Mouse (Mus musculus) kidney, postnatal 4 days (tissue): Measurements from ENCODE around the gene Cacna1d.

Experiments used
- DNase-seq, 2 experiments: peaks; one replicate each; pipeline ENCODE4 v3.0.0; 2021; ENCODE audit warnings: mixed read lengths in 2 of 2

Gene Cacna1d

DNA sequence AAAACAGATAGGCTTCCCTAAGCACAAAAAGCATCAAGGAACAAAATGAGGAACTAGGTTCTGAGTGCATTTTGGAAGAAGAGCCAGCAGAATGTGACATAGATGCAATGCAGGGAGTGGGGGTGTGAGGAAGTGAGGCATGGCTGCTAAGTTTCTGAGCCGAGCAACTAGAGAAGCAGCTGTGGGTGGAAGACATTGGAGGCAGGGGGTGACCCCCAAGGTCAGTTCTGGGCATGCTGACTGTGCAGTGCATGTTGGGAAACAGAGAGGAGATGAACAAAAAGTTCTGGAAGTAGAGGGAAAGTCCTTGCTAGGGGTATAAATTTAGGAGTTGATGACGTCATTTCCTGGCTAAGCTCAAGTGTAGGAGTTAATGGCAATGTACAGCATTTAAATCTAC, 33.4 kb downstream of the Cacna1d start:
- DNase-seq: peak; percentile 17 to 54

DNA sequence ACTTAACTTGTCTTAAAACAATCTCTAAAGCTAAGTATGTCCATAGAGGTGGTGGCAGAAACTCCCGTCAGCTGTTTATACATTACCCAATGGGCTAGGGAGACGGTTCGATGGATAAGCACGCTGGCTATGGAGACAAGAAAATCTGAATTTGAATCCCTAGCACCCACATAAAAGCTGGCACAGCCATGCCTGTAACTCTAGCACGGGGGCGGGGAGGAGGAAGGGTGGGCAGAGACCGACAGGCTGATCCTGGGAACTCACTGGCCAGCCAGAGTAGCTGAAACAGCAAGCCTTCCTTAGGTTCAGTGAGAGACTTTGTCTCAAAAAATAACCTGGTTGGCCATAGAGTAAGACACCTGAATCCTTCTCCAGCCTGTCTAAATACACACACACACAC, 33.8 kb downstream of the Cacna1d start:
- DNase-seq: peak; percentile 12 to 21

DNA sequence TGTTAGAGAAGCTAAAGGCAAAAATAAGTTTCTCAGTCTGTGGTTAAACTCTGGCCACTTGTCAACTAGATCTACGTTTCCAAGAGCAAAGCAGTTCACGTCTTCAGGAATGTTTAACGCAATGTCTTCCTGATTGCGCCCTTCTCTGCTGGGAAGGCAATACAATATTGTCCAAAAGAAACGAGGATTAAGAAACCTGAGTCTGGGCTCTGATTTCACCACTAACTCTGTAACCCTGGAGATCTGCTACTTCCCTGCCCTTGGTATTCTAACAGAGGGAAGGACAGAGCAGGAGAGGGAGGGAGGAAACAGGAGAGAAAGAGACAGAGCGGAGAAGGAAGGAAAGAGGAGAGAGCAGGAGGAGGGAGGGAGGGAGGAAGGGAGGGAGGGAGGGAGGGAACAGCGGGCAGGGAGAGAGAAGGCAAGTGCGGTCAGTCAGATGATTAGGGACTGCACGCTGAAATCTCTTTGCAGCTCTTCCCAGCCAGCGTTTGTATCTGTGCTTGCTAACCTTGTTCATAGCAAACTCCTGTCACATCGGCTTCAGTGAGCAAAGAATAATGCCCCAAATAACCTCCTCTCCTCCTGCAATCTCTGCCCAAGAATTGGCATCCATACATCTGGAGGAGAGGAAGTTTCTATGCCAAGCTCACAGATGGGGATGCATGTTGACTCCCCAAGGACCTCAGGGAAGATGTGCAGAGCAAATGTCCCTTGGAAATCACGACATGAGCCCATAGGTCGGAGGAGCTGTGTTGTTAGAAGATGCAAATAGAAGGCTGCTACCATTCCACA, 35.3 kb downstream of the Cacna1d start:
- DNase-seq: no peak

DNA sequence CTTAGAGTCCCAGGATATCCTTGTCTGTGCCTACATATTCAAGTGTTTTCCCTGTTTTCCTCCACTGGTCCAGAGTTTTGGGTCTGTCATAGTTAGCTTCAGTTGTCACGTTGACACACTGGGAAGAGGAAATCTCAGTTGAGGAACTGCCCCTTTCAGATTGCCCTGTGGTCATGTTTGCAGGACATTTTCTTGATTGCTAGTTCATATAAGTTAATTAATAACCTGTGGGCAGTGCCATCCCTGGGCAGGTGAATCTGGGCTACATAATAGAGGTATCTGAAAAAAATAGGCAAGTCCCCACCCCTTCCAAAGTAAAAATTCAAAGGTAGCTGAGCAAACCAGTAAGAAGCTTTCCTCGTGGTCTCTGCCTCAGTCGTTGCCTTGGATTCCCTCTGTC, 51.3 kb downstream of the Cacna1d start:
- no peak for DNase-seq

GRCm38 (mm10) chr14:30435316-30435715, 55.9 kb downstream of the Cacna1d start:
- no peak for DNase-seq

DNA sequence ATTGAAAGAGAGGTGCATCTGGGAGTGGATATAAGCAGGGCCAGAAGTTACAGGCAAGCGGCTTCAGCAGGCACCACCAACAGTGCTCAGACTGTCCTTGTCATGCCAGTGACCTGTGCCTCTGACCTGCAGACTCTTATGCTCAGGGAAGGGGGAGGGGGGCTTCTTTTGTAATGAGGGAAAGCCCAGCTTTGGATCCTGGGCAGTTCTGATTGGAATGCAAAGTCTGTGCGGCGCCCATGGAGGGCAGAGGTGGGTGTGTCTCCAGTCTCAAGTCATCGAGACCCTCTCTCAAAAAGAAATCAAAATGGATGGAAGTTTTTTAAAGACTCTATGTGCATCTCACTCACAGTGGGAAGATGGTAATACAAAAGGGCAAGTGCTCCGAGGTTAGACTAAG, 60.8 kb downstream of the Cacna1d start:
- DNase-seq: no peak

DNA sequence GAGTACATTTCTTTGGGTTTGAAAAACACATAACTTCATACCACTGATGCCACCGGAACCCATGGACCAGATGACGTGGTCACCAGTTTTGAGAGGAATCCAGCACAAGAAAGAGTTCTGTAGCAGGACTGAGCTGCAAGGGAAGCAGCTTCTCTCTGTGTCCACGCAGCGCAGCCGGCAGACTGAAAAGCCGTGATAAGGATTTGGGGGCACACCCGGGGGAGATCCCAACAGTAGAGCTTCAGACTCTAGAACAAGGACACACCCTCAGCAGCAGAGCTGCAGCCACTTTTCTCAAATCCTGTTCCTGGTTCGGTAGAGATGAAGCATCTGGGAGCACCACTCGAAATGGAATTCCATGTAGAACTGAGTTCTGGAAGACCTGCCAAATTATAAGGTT, 61.2 kb downstream of the Cacna1d start:
- DNase-seq: no peak

- DNase-seq: peak; percentile 39 to 52
Observed at GRCm38 (mm10) chr14:30429606-30430005, 61.6 kb downstream of the Cacna1d start.

GRCm38 (mm10) chr14:30428757-30429156, 62.5 kb downstream of the Cacna1d start:
- peak; percentile 44 to 45 for DNase-seq

- DNase-seq: no peak
Observed at GRCm38 (mm10) chr14:30425876-30426275, 65.4 kb downstream of the Cacna1d start.

- DNase-seq: no peak
Observed at GRCm38 (mm10) chr14:30425175-30425574, 66.1 kb downstream of the Cacna1d start.

GRCm38 (mm10) chr14:30424638-30425037, 66.6 kb downstream of the Cacna1d start:
- no peak for DNase-seq

GRCm38 (mm10) chr14:30422376-30423140, 68.7 kb downstream of the Cacna1d start:
- DNase-seq: no peak

DNA sequence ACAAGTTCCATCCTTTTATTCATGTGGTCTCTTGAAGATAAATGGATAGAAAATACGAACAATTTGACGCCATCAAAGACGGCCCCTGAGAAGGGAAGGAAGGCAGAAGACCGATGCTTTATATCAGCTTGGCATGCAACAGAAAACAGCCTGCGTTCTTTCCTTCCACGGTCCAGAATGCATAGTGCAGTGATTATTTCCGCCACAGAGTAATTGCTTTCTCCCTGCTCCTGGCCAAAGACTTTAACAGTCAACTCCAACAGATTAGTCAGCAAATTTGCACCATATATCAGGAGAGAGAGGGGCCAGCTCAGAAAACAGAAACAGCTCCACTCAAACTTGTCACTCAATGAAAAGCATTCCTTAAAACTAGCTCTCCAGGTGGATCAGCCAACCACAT, 71.8 kb downstream of the Cacna1d start:
- no peak for DNase-seq

DNA sequence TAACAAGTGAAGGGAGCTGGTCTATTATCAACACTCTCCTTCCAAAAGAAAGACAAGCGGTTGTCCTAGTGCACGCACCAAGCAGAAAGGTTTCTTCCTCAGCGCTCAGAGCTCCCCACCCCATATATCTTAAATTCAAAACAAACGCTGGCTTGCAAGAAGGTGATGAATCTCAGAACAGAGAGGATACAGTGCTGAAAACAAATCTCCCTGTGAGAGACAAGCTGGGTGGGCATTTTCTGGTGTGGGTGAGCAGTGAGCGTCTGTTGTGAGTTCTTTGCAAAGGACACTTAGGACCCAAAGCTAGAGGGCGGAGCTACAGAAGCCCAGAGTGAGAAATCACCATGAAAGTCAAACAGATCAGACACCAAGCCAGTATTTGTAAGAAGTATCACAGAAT, 72.2 kb downstream of the Cacna1d start:
- DNase-seq: no peak

DNA sequence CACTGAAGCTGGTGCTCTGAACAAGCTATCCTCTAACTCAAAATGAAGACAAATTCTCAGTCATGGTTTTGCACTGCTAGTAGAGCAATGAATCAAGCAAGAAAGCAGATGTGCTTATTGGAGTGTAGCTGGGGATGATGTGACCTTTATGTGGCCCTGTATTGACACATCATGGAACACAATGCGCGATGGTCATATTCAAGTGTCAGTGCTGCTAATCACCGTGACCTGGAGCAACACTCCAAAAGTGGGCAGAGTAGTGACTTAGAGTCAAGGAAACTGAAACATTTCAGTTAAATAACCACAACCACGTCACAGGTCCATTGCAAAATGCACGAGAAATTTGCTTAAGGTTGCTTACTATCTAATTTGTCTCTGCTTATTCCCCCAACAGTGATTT, 75.4 kb downstream of the Cacna1d start:
- DNase-seq: no peak

DNA sequence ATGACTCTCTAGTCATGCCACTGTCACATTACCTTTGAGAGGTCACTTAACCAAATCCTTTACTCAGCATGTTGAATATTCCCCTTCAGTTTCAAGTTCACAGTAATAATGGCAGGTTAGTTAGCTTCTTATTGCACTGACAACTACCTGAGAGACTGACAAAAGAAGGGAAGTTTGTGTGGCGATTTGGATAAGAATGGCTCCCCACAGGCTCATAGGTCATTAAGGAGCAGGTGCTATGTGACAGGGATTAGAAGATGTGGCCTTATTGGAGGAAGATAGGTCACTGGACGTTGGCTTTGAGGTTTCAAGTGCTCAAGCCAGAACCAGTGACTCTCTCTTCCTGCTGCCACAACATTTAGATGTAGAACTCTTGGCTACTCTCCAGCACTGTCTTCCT, 77.1 kb downstream of the Cacna1d start:
- DNase-seq: no peak

GRCm38 (mm10) chr14:30409331-30409730, 81.9 kb downstream of the Cacna1d start:
- DNase-seq: no peak

GRCm38 (mm10) chr14:30405456-30406225, 85.6 kb downstream of the Cacna1d start:
- DNase-seq: peak; percentile 55

DNA sequence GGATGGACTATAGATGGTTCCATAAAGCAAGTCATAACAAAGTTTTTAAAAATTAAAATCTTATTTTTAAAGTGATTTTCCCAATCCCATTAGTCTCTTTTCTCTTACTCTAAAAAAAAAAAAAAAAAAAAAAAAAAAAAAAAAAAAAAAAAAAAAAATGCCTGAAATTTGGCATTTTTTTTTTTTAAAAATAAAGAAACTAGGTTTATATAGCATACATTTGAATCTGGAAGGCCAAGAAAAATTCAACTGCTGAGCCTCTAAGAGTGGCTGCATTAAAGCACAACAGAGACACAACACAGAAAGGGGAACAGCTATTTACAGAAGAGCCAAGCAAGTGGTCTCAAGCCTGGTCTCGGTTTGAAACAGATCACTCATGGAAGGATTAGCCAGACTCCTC, 112.9 kb downstream of the Cacna1d start:
- no peak for DNase-seq

DNA sequence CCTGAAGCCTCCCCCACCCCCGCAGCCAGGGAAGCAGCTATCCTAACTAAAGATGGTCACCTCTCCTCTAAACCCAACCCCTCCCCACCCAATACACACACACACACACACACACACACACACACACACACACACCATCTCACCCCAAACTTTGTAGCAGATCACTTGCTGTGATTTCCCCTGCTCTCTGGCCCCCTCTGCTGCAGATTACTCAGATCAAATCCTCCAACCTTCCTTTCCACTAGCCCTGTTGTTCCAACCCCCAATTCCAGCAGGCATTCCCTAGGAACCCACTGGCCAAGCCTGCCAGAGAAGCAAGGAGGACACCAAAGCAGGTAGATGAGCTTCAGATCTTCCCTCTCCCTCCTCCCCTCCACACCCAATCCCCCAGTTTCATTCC, 118.4 kb downstream of the Cacna1d start:
- no peak for DNase-seq

DNA sequence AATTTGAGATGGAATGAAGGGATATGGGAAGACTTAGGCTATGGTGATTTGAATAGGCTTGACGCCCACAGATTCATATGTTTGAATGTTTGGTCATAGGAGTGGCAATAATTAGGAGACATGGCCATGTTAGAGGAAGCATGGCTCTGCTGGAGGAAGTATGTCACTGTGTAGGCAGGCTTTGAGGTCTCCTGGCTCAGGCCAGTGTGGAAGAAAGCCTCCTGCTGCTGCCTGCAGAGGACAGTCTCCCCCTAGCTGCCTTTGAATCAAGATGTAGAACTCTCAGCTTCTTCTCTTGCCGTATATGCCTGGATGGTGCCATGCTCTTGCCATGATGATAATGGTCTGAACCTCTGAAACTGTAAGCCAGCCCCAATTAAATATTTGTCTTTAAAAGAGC, 120.2 kb downstream of the Cacna1d start:
- DNase-seq: no peak

GRCm38 (mm10) chr14:30367074-30367473, 124.2 kb downstream of the Cacna1d start:
- DNase-seq: no peak

DNA sequence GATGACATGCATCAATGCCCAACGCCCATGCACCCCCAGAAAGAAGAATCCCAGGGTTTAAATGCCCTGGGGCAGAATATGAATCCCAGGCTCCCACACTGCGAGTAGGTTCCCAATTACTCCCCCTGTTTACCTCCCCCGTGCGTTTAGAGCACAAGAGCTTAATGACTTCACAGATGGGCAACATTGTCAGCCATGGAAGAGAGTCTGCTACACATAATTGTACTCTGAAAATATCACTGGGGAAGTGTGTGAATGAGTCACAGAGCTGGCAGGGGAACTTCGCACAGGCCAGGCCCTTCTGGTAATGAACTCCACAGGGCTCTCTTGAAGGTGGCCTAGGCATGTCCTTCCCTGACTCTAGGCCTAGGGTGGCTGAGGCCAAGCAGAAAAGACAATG, 125.4 kb downstream of the Cacna1d start:
- no peak for DNase-seq
